Mouse (Mus musculus) cerebellum, adult 11 months (tissue): ENCODE data around the gene Ptprk.

Experiments
- DNase-seq: peaks from one replicate; pipeline ENCODE4 v3.0.0; 2022

Ptprk gene

GRCm38 (mm10) chr10:28568047-28568446, 493.4 kb downstream of the Ptprk start:
- DNase-seq = no peak

GRCm38 (mm10) chr10:28579596-28579995, 505.0 kb downstream of the Ptprk start:
- DNase-seq = no peak

- no peak for DNase-seq
Measured at GRCm38 (mm10) chr10:28586565-28587138, 512.0 kb downstream of the Ptprk start.

- no peak for DNase-seq
Measured at GRCm38 (mm10) chr10:28588401-28588800, 513.8 kb downstream of the Ptprk start.

GRCm38 (mm10) chr10:28590822-28591221, 516.2 kb downstream of the Ptprk start:
- no peak for DNase-seq

- no peak for DNase-seq
Measured at GRCm38 (mm10) chr10:28593566-28594292, 519.1 kb downstream of the Ptprk start.

GRCm38 (mm10) chr10:28596897-28597296, 522.3 kb downstream of the Ptprk start:
- DNase-seq = no peak

GRCm38 (mm10) chr10:28609136-28609535, 534.5 kb downstream of the Ptprk start:
- no peak for DNase-seq

GRCm38 (mm10) chr10:28614396-28614795, 539.8 kb downstream of the Ptprk start:
- DNase-seq = no peak

GRCm38 (mm10) chr10:28617203-28617602, 542.6 kb downstream of the Ptprk start:
- no peak for DNase-seq

GRCm38 (mm10) chr10:28618002-28618401, 543.4 kb downstream of the Ptprk start:
- no peak for DNase-seq

GRCm38 (mm10) chr10:28619415-28619814, 544.8 kb downstream of the Ptprk start:
- no peak for DNase-seq

GRCm38 (mm10) chr10:28636096-28636495, 561.5 kb downstream of the Ptprk start:
- no peak for DNase-seq

- no peak for DNase-seq
Measured at GRCm38 (mm10) chr10:28641887-28642286, 567.3 kb downstream of the Ptprk start.
